Mouse (Mus musculus) MEL (cell line): ENCODE data around the gene Bst2. TPM values are rescaled to one million over a fixed set of nuclear protein-coding genes. Genes with fewer than 3 reads are reported as not detected.

Source experiments
- DNase-seq: peaks from one replicate; pipeline ENCODE4 v3.0.0; 2011; ENCODE audit warnings: low read depth, low spot score
- H3K27ac ChIP-seq: 2 replicates; pipeline ENCODE4 v1.5.1; 2012; ENCODE audit warnings: low read depth, mild to moderate bottlenecking, control low read depth, low read length, moderate library complexity; ENCODE audit not compliant: control insufficient read depth
- H3K27me3 ChIP-seq, 2 experiments: fragments of 150-350 bp in 1 of 2; sonication (generic) in 1 of 2; 2 replicates each; pipeline ENCODE4 v1.6.1; 2012; ENCODE audit warnings: low read length in 2 of 2, mild to moderate bottlenecking in 2 of 2, improper control_type of control experiment in 1 of 2, moderate library complexity in 1 of 2; ENCODE audit not compliant: insufficient read depth in 2 of 2, control insufficient read depth in 1 of 2
- H3K36me3 ChIP-seq, 2 experiments: 2 replicates each; pipeline ENCODE4 v1.6.1; 2012 to 2014; ENCODE audit warnings: low read length in 2 of 2, improper control_type of control experiment in 1 of 2, inconsistent platforms in 1 of 2, mild to moderate bottlenecking in 1 of 2; ENCODE audit not compliant: insufficient read depth in 2 of 2, control insufficient read depth in 1 of 2
- H3K4me1 ChIP-seq, 2 experiments: fragments of 150-350 bp in 1 of 2; sonication (generic) in 1 of 2; 2 replicates each; pipeline ENCODE4 v1.6.1; 2012; ENCODE audit warnings: low read length in 2 of 2, improper control_type of control experiment in 1 of 2, mild to moderate bottlenecking in 1 of 2; ENCODE audit not compliant: insufficient read depth in 2 of 2, control insufficient read depth in 1 of 2
- H3K4me3 ChIP-seq, 2 experiments: fragments of 150-350 bp in 1 of 2; sonication (generic) in 1 of 2; 2 replicates each; pipeline ENCODE4 v1.5.1; 2012; ENCODE audit warnings: low read depth in 2 of 2, low read length in 2 of 2, mild to moderate bottlenecking in 2 of 2, moderate library complexity in 2 of 2, control low read depth in 1 of 2, improper control_type of control experiment in 1 of 2; ENCODE audit not compliant: control insufficient read depth in 1 of 2, insufficient read depth in 1 of 2
- H3K79me2 ChIP-seq: 2 replicates; pipeline ENCODE4 v1.6.1; 2012; ENCODE audit warnings: mild to moderate bottlenecking, low read length, moderate library complexity; ENCODE audit not compliant: control insufficient read depth, poor library complexity, insufficient read depth
- H3K9ac ChIP-seq: 2 replicates; pipeline ENCODE4 v1.6.1; 2012; ENCODE audit warnings: low read depth, mild to moderate bottlenecking, control low read depth, low read length, moderate library complexity; ENCODE audit not compliant: control insufficient read depth, poor library complexity, severe bottlenecking
- H3K9me3 ChIP-seq: fragments of 150-350 bp; sonication (generic); replicated peaks from 2 replicates; pipeline ENCODE4 v1.6.1; 2012; ENCODE audit warnings: mild to moderate bottlenecking, low read length, improper control_type of control experiment, moderate library complexity; ENCODE audit not compliant: insufficient read depth
- BHLHE40 ChIP-seq: IDR thresholded peaks from 2 replicates; pipeline ENCODE4 v1.6.1; 2012; ENCODE audit warnings: low read depth, mild to moderate bottlenecking, inconsistent platforms, low read length, improper control_type of control experiment, borderline replicate concordance
- CHD1 ChIP-seq: IDR thresholded peaks from 2 replicates; pipeline ENCODE4 v1.6.1; 2012; ENCODE audit warnings: low read depth, mild to moderate bottlenecking, inconsistent platforms, low read length, improper control_type of control experiment
- CHD2 ChIP-seq: IDR thresholded peaks from 2 replicates; pipeline ENCODE4 v1.6.1; 2011; ENCODE audit warnings: low read length, improper control_type of control experiment
- CTCF ChIP-seq, 3 experiments: IDR thresholded peaks in 2 of 3; conservative IDR thresholded peaks in 1 of 3; 2 replicates each; pipeline ENCODE4 v1.5.1; 2011 to 2012; ENCODE audit warnings: low read length in 3 of 3, low read depth in 2 of 3, mild to moderate bottlenecking in 2 of 3, improper control_type of control experiment in 1 of 3, inconsistent platforms in 1 of 3, mixed read lengths in 1 of 3, moderate library complexity in 1 of 3; ENCODE audit not compliant: control insufficient read depth in 1 of 3, insufficient read depth in 1 of 3, poor library complexity in 1 of 3, severe bottlenecking in 1 of 3
- ELF1 ChIP-seq: IDR thresholded peaks from 2 replicates; pipeline ENCODE4 v1.6.1; 2014; ENCODE audit warnings: low read depth, mild to moderate bottlenecking, inconsistent platforms, low read length, improper control_type of control experiment, moderate library complexity
- EP300 ChIP-seq, 2 experiments: IDR thresholded peaks; 2 replicates each; pipeline ENCODE4 v1.6.1; 2011; ENCODE audit warnings: improper control_type of control experiment in 2 of 2, low read length in 2 of 2, low read depth in 1 of 2, mild to moderate bottlenecking in 1 of 2
- GABPA ChIP-seq: IDR thresholded peaks from 2 replicates; pipeline ENCODE4 v1.6.1; 2012; ENCODE audit warnings: low read depth, mild to moderate bottlenecking, inconsistent platforms, low read length, improper control_type of control experiment, moderate library complexity
- GATA1 ChIP-seq: IDR thresholded peaks from 2 replicates; pipeline ENCODE4 v1.6.1; 2011; ENCODE audit warnings: low read depth, low read length, improper control_type of control experiment
- MAFK ChIP-seq: IDR thresholded peaks from 2 replicates; pipeline ENCODE4 v1.6.1; 2011; ENCODE audit warnings: low read depth, mild to moderate bottlenecking, low read length, improper control_type of control experiment, borderline replicate concordance
- MAX ChIP-seq: IDR thresholded peaks from 2 replicates; pipeline ENCODE4 v1.6.1; 2011; ENCODE audit warnings: low read length, improper control_type of control experiment
- MEF2A ChIP-seq: IDR thresholded peaks from 2 replicates; pipeline ENCODE4 v1.6.1; 2014; ENCODE audit warnings: low read depth, mild to moderate bottlenecking, inconsistent platforms, low read length, improper control_type of control experiment; ENCODE audit not compliant: poor library complexity, insufficient replicate concordance, severe bottlenecking; ENCODE audit errors: extremely low read depth
- MXI1 ChIP-seq: IDR thresholded peaks from 2 replicates; pipeline ENCODE4 v1.6.1; 2011; ENCODE audit warnings: mild to moderate bottlenecking, low read depth, low read length, improper control_type of control experiment
- MYB ChIP-seq: IDR thresholded peaks from 2 replicates; pipeline ENCODE4 v1.6.1; 2011; ENCODE audit warnings: mild to moderate bottlenecking, low read depth, low read length, improper control_type of control experiment
- MYC ChIP-seq: IDR thresholded peaks from 2 replicates; pipeline ENCODE4 v1.6.1; 2011; ENCODE audit warnings: low read depth, mild to moderate bottlenecking, low read length, improper control_type of control experiment, moderate library complexity
- NELFE ChIP-seq: IDR thresholded peaks from 2 replicates; pipeline ENCODE4 v1.6.1; 2011; ENCODE audit warnings: low read depth, low read length, improper control_type of control experiment
- POLR2A ChIP-seq, 2 experiments: IDR thresholded peaks; 2 replicates each; pipeline ENCODE4 v1.6.1; 2011 to 2012; ENCODE audit warnings: low read length in 2 of 2, mild to moderate bottlenecking in 2 of 2, control low read depth in 1 of 2, improper control_type of control experiment in 1 of 2, low read depth in 1 of 2, moderate library complexity in 1 of 2; ENCODE audit not compliant: control insufficient read depth in 1 of 2, insufficient read depth in 1 of 2, poor library complexity in 1 of 2
- POLR2AphosphoS5 ChIP-seq: IDR thresholded peaks from 2 replicates; pipeline ENCODE4 v1.6.1; 2012; ENCODE audit warnings: low read depth, borderline replicate concordance, mild to moderate bottlenecking, inconsistent platforms, low read length, moderate library complexity, mixed read lengths
- RAD21 ChIP-seq: IDR thresholded peaks from 2 replicates; pipeline ENCODE4 v1.6.1; 2011; ENCODE audit warnings: mild to moderate bottlenecking, low read depth, low read length, improper control_type of control experiment
- RCOR1 ChIP-seq: IDR thresholded peaks from 2 replicates; pipeline ENCODE4 v1.6.1; 2012; ENCODE audit warnings: low read depth, mild to moderate bottlenecking, inconsistent platforms, low read length, improper control_type of control experiment
- SIN3A ChIP-seq: IDR thresholded peaks from 2 replicates; pipeline ENCODE4 v1.6.1; 2012; ENCODE audit warnings: low read length, improper control_type of control experiment, inconsistent platforms
- SMC3 ChIP-seq: IDR thresholded peaks from 2 replicates; pipeline ENCODE4 v1.6.1; 2011; ENCODE audit warnings: low read depth, low read length, improper control_type of control experiment
- TAL1 ChIP-seq: IDR thresholded peaks from 2 replicates; pipeline ENCODE4 v1.6.1; 2012; ENCODE audit warnings: mild to moderate bottlenecking, inconsistent platforms, low read length, moderate library complexity, mixed read lengths
- USF1 ChIP-seq: IDR thresholded peaks from 2 replicates; pipeline ENCODE4 v1.6.1; 2014; ENCODE audit warnings: low read depth, mild to moderate bottlenecking, inconsistent platforms, low read length, improper control_type of control experiment, moderate library complexity
- ZMIZ1 ChIP-seq: IDR thresholded peaks from 2 replicates; pipeline ENCODE4 v1.6.1; 2012; ENCODE audit warnings: low read depth, mild to moderate bottlenecking, inconsistent platforms, low read length, improper control_type of control experiment, moderate library complexity
- polyA plus RNA-seq, 2 experiments: library from polyadenylated mRNA; stranded (reverse) in 1 of 2; unstranded in 1 of 2; fragments of >175 nt in 1 of 2; fragments of >200 nt in 1 of 2; gene quantifications; 2 replicates each; pipeline versions ENCODE4 v1.2.1 to v1.2.4; 2012; ENCODE audit warnings: low replicate concordance in 2 of 2, low read depth in 1 of 2; ENCODE audit not compliant: insufficient read length in 2 of 2, insufficient read depth in 1 of 2, missing spikeins in 1 of 2
- total RNA-seq: library from RNA; depleted of rRNA; stranded (reverse); fragments of 300-350 nt; gene quantifications from 2 replicates; pipeline ENCODE4 v1.2.3, GENCODE M21; 2012

Bst2 gene
- total and polyA plus RNA-seq, 3 experiments: 49.9 to 125 TPM; not detected in 1

DNA sequence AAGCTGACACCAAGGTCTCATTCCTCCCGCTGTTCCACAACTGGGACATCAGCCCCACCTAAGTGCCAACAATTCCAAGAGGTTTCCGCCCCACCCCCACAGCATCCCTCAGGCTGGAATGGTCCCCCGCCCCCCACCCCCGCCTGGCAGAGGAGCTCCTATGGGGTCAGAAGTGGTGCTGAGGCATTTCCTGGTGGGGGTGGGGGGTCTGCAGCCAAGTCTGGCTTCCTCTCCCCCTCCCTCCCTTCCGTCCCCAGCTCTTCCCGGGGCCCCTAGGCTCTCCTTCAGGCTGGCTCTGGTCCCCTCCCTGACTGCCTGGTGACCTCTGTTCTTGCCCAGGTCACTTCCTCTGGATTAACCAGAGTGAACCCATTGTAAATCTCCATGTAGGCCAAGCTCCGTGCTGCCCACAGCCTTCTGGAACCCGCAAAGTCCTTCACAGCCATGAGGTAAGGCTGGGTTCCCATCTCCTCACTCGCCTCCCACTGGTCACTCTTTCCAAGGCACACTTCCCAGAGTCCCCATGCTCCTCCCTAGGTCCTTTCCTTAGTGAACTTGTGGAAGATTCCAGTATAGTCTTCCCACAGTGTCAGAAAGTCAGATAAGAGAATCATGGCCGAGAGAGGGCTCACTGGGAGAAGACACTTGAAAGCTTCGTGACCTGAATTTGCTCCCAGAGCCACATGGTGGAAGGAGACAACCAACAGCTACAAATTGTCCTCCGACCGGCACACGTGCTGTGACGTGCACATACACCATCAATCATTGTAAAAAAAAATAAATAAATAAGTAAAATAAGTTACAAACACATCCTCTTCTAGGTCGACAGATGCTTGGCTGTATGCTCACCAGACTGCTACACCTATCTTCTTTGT lies 38.2 kb downstream of the Bst2 start:
- Histone ChIP-seq H3K9ac (no peak overlapping the region), H3K4me1 (no peaks in the 10 kb centered on the region), H3K4me3 (no peak overlapping the region), H3K36me3 (no peaks in the 10 kb centered on the region), H3K79me2 (no peaks in the 10 kb centered on the region), H3K9me3 (no peaks in the 10 kb centered on the region), H3K27me3 (no peaks in the 10 kb centered on the region), H3K27ac (no peak overlapping the region)
- DNase-seq: no peak
- TF ChIP-seq CTCF (IDR thresholded peaks at IDR 0.05 in 2 of 3, conservative IDR thresholded peaks at IDR 0.05 in 1 of 3; ENCODE audit: control insufficient read depth in 1 of 3, insufficient read depth in 1 of 3, low read depth in 2 of 3, low read length in 3 of 3, poor library complexity in 1 of 3, severe bottlenecking in 1 of 3): no peak
- no peak for TF ChIP-seq MAFK
- TF ChIP-seq EP300 (IDR thresholded peaks at IDR 0.05; ENCODE audit: low read depth in 1 of 2, low read length in 2 of 2): no peak
- TF ChIP-seq ZMIZ1: no peak
- TF ChIP-seq MAX: no peak
- no peak for TF ChIP-seq ELF1
- no peak for TF ChIP-seq GABPA
- TF ChIP-seq CHD1: no peak
- TF ChIP-seq TAL1: no peak
- no peak for TF ChIP-seq MXI1
- no peak for TF ChIP-seq MYB
- no peak for TF ChIP-seq MEF2A
- no peak for TF ChIP-seq POLR2AphosphoS5
- TF ChIP-seq POLR2A (IDR thresholded peaks at IDR 0.05; ENCODE audit: control insufficient read depth in 1 of 2, insufficient read depth in 1 of 2, low read depth in 1 of 2, low read length in 2 of 2, poor library complexity in 1 of 2): no peak
- TF ChIP-seq MYC: no peak

DNA sequence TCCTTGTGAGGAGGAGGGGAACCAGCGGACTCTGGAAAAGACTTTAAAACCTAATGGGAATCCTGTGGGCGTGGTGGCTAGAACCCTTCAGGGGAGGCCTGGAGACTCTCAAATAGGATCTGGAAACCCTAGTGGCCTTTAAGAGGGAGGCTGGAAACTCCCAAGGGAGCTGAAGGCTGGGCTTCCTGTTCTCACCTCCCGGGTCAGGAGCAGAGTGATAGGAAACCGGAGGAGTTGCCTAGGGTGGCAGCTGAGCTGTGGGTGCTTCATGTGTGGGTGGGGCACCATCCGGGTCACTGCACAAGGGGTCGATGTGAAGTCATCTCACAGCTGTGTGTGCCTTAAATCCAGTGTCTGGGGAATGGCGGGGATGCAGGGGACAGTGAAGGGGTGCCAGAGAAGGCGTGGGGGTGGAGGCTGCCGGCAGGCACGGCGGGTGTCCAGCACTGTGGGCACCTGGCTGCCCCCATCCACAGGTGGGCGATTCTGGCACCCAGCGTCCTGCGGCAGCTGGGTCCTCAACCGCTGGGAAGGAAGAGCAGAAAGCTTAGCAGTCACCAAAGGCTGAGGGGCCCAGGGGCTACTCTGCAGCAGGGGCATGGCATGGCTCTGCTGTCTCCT lies 39.3 kb downstream of the Bst2 start:
- no peak overlapping the region for H3K9ac ChIP-seq
- H3K79me2 ChIP-seq: no peaks in the 10 kb centered on the region
- peaks cover 0 to 3% of the 10 kb centered on the region in 2 experiments; a peak in 2 of 4 replicates for H3K36me3 ChIP-seq
- TF ChIP-seq CHD1: no peak
- no peak for TF ChIP-seq SMC3
- no peak for TF ChIP-seq RCOR1
- TF ChIP-seq USF1: no peak
- no peak for TF ChIP-seq BHLHE40
- no peak for TF ChIP-seq CHD2
- TF ChIP-seq GABPA: no peak
- no peak for TF ChIP-seq MXI1
- TF ChIP-seq NELFE: no peak
- TF ChIP-seq RAD21: no peak
- no peak for TF ChIP-seq SIN3A
- TF ChIP-seq CTCF (IDR thresholded peaks at IDR 0.05 in 2 of 3, conservative IDR thresholded peaks at IDR 0.05 in 1 of 3; ENCODE audit: control insufficient read depth in 1 of 3, insufficient read depth in 1 of 3, low read depth in 2 of 3, low read length in 3 of 3, poor library complexity in 1 of 3, severe bottlenecking in 1 of 3): no peak
- no peak for TF ChIP-seq ZMIZ1
- TF ChIP-seq GATA1: no peak
- H3K4me1 ChIP-seq: no peaks in the 10 kb centered on the region
- DNase-seq: no peak
- no peaks in the 10 kb centered on the region for H3K27me3 ChIP-seq
- no peak overlapping the region for H3K4me3 ChIP-seq
- no peak overlapping the region for H3K27ac ChIP-seq
- H3K9me3 ChIP-seq: no peaks in the 10 kb centered on the region
